Mouse (Mus musculus) liver, embryonic 14.5 days (tissue): ENCODE data around the gene Bcas1. TPM values are rescaled to one million over a fixed set of nuclear protein-coding genes. Genes with fewer than 3 reads are reported as not detected.

Source experiments
- ATAC-seq: fragments of 200-750 bp; cut with Nextera tagmentation; 2 replicates; pipeline ENCODE4 v1.8.0; 2017; ENCODE audit warnings: moderate number of reproducible peaks, mild to moderate bottlenecking, moderate library complexity; ENCODE audit not compliant: insufficient read depth
- DNase-seq, 3 experiments: peaks; one replicate each; pipeline ENCODE4 v3.0.0-alpha.2; 2012 to 2013; ENCODE audit warnings: low read depth in 3 of 3, low spot score in 3 of 3
- H3K27ac ChIP-seq: fragments of 300-500 bp; sonication (generic); 2 replicates; pipeline ENCODE4 v1.5.1; 2014; ENCODE audit warnings: moderate library complexity, mild to moderate bottlenecking, control low read depth, inconsistent platforms
- H3K27me3 ChIP-seq: fragments of 300-500 bp; sonication (generic); 2 replicates; pipeline ENCODE4 v1.6.1; 2014; ENCODE audit warnings: mild to moderate bottlenecking, low read length, moderate library complexity; ENCODE audit not compliant: control insufficient read depth, insufficient read depth
- H3K36me3 ChIP-seq: fragments of 300-500 bp; sonication (generic); replicated peaks from 2 replicates; pipeline ENCODE4 v1.6.1; 2014; ENCODE audit warnings: low read depth; ENCODE audit not compliant: control insufficient read depth, insufficient read depth
- H3K4me1 ChIP-seq, 2 experiments: fragments of 200-500 bp in 1 of 2; fragments of 300-500 bp in 1 of 2; sonication (generic) in 1 of 2; replicated peaks; 2 replicates each; pipeline ENCODE4 v1.6.1; 2012 to 2014; ENCODE audit warnings: antibody characterized with exemption in 1 of 2, inconsistent platforms in 1 of 2, low read length in 1 of 2; ENCODE audit not compliant: control insufficient read depth in 2 of 2, insufficient read depth in 2 of 2
- H3K4me2 ChIP-seq: fragments of 300-500 bp; sonication (generic); 2 replicates; pipeline ENCODE4 v1.6.1; 2014; ENCODE audit warnings: low read depth, mild to moderate bottlenecking, control low read depth, moderate library complexity
- H3K4me3 ChIP-seq, 2 experiments: fragments of 200-500 bp in 1 of 2; fragments of 300-500 bp in 1 of 2; sonication (generic) in 1 of 2; 2 replicates each; pipeline ENCODE4 v1.5.1; 2012 to 2014; ENCODE audit warnings: low read depth in 2 of 2, low read length in 2 of 2, mild to moderate bottlenecking in 2 of 2, control low read depth in 1 of 2, inconsistent platforms in 1 of 2, moderate library complexity in 1 of 2; ENCODE audit not compliant: insufficient read depth in 1 of 2
- H3K9ac ChIP-seq: fragments of 300-500 bp; sonication (generic); replicated peaks from 2 replicates; pipeline ENCODE4 v1.6.1; 2014; ENCODE audit warnings: mild to moderate bottlenecking, control low read depth, moderate library complexity
- H3K9me3 ChIP-seq: fragments of 300-500 bp; sonication (generic); 2 replicates; pipeline ENCODE4 v1.6.1; 2016; ENCODE audit warnings: low read length, mixed read lengths; ENCODE audit not compliant: control insufficient read depth
- CTCF ChIP-seq: IDR thresholded peaks from 2 replicates; pipeline ENCODE4 v1.5.1; 2016; ENCODE audit warnings: antibody characterized with exemption, low read depth, control low read depth
- EP300 ChIP-seq: IDR thresholded peaks from 2 replicates; pipeline ENCODE4 v1.6.1; 2016; ENCODE audit warnings: antibody characterized with exemption, low read depth
- WGBS: fragments of 180-500 bp; shearing (Covaris S2); extraction: QIAGEN DNeasy Blood & Tissue Kit; methylation state at CpG from one replicate; pipeline ENCODE4 v1.1.7; 2014; ENCODE audit not compliant: insufficient replicate concordance; 5-methylcytosine and 5-hydroxymethylcytosine counted together
- polyA plus RNA-seq, 2 experiments: library from polyadenylated mRNA; depleted of rRNA in 1 of 2; stranded (reverse) in 1 of 2; unstranded in 1 of 2; fragments of >200 nt; fragmentation: Nextera tagmentation in 1 of 2; extraction: Ambion mirVana in 1 of 2; gene quantifications; 2 replicates each; pipeline versions ENCODE4 v1.2.1 to v1.2.3; 2012 to 2014

Gene Bcas1
- polyA plus RNA-seq, 2 experiments = 3.9 to 5.7 TPM

GRCm38 (mm10) chr2:170321579-170321978, 106.1 kb downstream of the Bcas1 start:
- no peak overlapping the region for H3K4me2 ChIP-seq
- 23% methylated on average over 5 of the region's 5 CpGs for WGBS
- no peak for DNase-seq

GRCm38 (mm10) chr2:170319533-170320463, 107.8 kb downstream of the Bcas1 start:
- Histone ChIP-seq H3K4me2 (peak overlapping the region; percentile 69), H3K36me3 (no peaks in the 10 kb centered on the region), H3K27ac (no peak overlapping the region), H3K9ac (no peak overlapping the region), H3K4me3 (peak overlapping the region; percentile 35 to 57), H3K9me3 (no peaks in the 10 kb centered on the region), H3K4me1 (peaks cover 8 to 27% of the 10 kb centered on the region in 2 experiments), H3K27me3 (peaks cover 6% of the 10 kb centered on the region)
- TF ChIP-seq EP300 (no peak), CTCF (no peak)
- no peak for DNase-seq
- 15% methylated on average over 20 of the region's 20 CpGs for WGBS
- peak; percentile 1; the same call in 1 of the 2 replicates for ATAC-seq

More at GRCm38 (mm10) chr2:170321579-170321978, 106.1 kb downstream of the Bcas1 start:
- H3K9me3 ChIP-seq = no peaks in the 10 kb centered on the region
- H3K4me1 ChIP-seq = peaks cover 8 to 27% of the 10 kb centered on the region in 2 experiments
- H3K4me3 ChIP-seq = no peak overlapping the region
- no peak for TF ChIP-seq CTCF
- no peak for TF ChIP-seq EP300
- H3K36me3 ChIP-seq = no peaks in the 10 kb centered on the region
- H3K27me3 ChIP-seq = peaks cover 6% of the 10 kb centered on the region
- H3K9ac ChIP-seq = no peak overlapping the region
- no peak overlapping the region for H3K27ac ChIP-seq
- no peak for ATAC-seq

- H3K27me3 ChIP-seq = peaks cover 1% of the 10 kb centered on the region; the same call in 1 of the 2 replicates
- peak; percentile 57 to 69 (median 64) for DNase-seq
- H3K9me3 ChIP-seq = no peaks in the 10 kb centered on the region
- 10% methylated on average over 25 of the region's 25 CpGs for WGBS
- peak overlapping the region; percentile 69 for H3K4me2 ChIP-seq
- peaks cover 8 to 24% of the 10 kb centered on the region in 2 experiments for H3K4me1 ChIP-seq
- H3K9ac ChIP-seq = no peak overlapping the region
- H3K4me3 ChIP-seq = peak overlapping the region; percentile 35 to 47
- TF ChIP-seq CTCF (peak; percentile 80), EP300 (0 out of 2 replicates have a peak, but pooled peaks have one; percentile 11)
- H3K36me3 ChIP-seq = no peaks in the 10 kb centered on the region
- peak; percentile 84 for ATAC-seq
- no peak overlapping the region for H3K27ac ChIP-seq
Observed at GRCm38 (mm10) chr2:170318713-170319532, 108.7 kb downstream of the Bcas1 start.

GRCm38 (mm10) chr2:170316774-170317173, 110.9 kb downstream of the Bcas1 start:
- ATAC-seq (no peak), DNase-seq (no peak)
- WGBS = 60% methylated on average over 4 of the region's 4 CpGs
- peaks cover 8 to 19% of the 10 kb centered on the region in 2 experiments for H3K4me1 ChIP-seq
- TF ChIP-seq EP300 (no peak), CTCF (no peak)
- no peak overlapping the region for H3K27ac ChIP-seq
- H3K4me2 ChIP-seq = no peak overlapping the region
- H3K9me3 ChIP-seq = no peaks in the 10 kb centered on the region
- H3K36me3 ChIP-seq = no peaks in the 10 kb centered on the region
- no peak overlapping the region for H3K9ac ChIP-seq
- H3K4me3 ChIP-seq = no peak overlapping the region
- no peaks in the 10 kb centered on the region for H3K27me3 ChIP-seq

GRCm38 (mm10) chr2:170316344-170316743, 111.3 kb downstream of the Bcas1 start:
- Histone ChIP-seq H3K9ac (no peak overlapping the region), H3K36me3 (no peaks in the 10 kb centered on the region), H3K27ac (no peak overlapping the region), H3K4me3 (no peak overlapping the region), H3K9me3 (no peaks in the 10 kb centered on the region), H3K27me3 (no peaks in the 10 kb centered on the region), H3K4me1 (peaks cover 8 to 14% of the 10 kb centered on the region in 2 experiments), H3K4me2 (no peak overlapping the region)
- DNase-seq (no peak), ATAC-seq (no peak)
- 62% methylated on average over 8 of the region's 8 CpGs for WGBS
- TF ChIP-seq EP300 = no peak
- TF ChIP-seq CTCF = no peak
